Mouse (Mus musculus) gastrocnemius, postnatal 25 days (tissue): ENCODE data around the gene Mrm3. TPM values are rescaled to one million over a fixed set of nuclear protein-coding genes. Genes with fewer than 3 reads are reported as not detected.

Experiments
- DNase-seq: peaks from one replicate; pipeline ENCODE4 v3.0.0; 2022
- total RNA-seq, 2 experiments: library from RNA; stranded (reverse); gene quantifications; 1 replicate in 1 of 2; 2 replicates in 1 of 2; pipeline ENCODE4 v1.2.3; 2021

The Mrm3 gene
- total RNA-seq, 2 experiments from 2014 or later: 11.9 to 13.7 TPM

DNA sequence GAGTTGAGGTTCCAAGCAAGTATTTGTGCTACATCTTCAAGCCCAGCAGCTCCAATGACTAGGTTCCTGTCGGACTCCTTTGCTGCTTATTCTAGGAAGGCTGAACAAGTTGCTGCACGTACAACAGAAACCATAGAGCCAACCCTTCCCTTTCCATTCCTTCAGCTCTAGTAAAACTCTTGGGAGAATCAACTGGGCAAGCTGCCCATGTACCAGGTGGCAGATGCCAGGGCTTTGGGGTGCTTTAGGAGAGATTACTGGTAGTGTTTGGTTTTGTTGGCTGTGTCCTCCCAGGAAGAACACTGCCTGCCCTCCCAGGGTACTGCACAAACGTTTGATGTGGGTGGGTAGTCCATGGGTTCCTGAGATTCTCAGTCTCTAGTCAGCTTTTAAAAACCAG is 8.5 kb downstream of the Mrm3 start:
- DNase-seq: no peak

- peak; percentile 76 for DNase-seq
These were observed 9.8 kb downstream of the Mrm3 start for GRCm38 (mm10) chr11:76253145-76253917.

GRCm38 (mm10) chr11:76253918-76254264 is 10.4 kb downstream of the Mrm3 start:
- peak; percentile 29 for DNase-seq

DNA sequence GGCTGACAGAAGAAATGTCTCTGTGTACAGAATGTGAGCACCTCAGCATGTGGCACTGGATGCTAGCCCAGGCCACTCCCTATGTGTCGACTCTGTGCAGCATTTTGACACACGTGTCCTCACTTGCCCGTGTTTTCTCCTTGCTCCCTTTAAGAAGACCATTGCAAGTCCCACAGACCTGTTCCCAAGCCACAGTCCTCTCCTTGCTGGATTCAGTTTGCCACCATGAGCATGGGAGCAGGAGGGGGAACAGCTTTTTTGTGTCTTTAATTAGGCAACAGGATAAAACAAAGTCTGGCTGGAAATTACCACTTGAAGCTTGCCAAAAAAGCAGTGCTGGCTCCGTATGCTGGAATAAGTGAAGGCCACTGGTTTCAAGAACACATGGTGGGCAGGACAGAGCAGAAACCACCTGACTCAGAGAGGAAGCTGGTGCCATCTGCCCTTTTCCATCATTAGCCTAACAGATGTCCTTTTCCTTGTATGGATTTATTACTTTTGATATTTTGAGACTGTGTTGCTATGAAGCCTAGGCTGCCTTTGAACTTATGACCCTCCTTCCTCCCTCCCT is 12.0 kb downstream of the Mrm3 start:
- DNase-seq: no peak

- no peak for DNase-seq
These were observed 12.6 kb downstream of the Mrm3 start for GRCm38 (mm10) chr11:76256129-76256528.

GRCm38 (mm10) chr11:76257386-76257785 is 13.9 kb downstream of the Mrm3 start:
- no peak for DNase-seq

DNA sequence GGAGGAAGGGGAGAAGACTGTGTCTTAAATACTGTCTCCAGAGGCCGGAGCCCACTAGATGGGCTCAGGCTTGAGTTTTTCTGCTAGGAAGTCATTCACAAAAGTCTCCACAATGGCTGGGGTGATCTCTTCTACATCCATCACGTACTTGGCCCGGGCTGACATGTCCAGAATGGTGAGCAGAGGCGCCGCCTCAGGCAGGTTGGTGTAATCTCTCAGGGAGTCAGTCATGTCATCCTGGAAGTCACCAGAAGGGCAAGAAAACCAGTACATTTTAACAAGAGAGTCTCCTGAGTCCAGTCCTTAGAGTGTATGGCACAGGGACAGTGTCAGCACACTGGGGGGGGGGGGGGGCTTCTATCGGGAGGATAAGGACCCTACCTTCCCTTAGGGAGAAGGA is 15.0 kb downstream of the Mrm3 start:
- DNase-seq: no peak

DNA sequence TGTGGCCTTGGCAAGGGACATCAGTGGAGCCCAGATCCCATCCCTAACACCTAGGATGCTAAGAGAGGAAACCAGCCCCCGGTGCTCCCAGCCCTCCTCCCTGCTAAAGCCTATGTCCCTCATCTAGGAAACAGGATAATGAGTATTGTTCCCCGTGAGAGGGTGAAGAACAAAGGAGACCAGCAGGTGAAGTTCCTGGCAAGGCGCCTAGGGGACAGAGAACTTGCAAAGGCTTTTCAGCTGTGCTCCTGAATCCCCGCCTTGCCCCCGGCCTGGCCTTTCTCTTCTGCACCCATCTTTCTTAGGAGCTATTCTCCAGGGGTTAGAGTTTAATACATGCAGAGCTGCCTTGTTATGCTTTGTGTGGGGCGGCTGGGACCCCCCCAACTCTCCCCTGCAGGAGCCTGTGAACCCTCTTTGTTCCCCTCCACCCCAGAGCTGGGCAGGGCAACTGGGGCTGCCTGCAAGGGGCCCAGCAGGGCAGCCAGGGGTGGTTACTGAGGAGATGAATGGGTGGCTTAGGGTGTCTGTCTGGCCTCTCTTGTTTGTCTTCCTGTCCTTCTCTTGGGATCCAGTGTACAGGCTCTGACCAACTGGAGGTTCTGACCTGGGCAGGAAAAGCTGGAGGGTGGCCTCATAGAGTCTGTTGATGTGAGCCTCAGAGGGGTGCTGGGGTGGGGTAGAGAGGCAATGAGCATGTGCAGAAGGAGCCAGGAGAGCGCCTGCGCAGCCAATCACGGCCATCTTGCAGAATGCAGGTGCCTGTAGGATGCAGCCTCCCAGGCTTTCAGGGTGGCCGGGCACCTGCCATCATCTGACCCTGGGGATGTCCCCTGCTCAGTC is 16.9 kb downstream of the Mrm3 start:
- DNase-seq: no peak

DNA sequence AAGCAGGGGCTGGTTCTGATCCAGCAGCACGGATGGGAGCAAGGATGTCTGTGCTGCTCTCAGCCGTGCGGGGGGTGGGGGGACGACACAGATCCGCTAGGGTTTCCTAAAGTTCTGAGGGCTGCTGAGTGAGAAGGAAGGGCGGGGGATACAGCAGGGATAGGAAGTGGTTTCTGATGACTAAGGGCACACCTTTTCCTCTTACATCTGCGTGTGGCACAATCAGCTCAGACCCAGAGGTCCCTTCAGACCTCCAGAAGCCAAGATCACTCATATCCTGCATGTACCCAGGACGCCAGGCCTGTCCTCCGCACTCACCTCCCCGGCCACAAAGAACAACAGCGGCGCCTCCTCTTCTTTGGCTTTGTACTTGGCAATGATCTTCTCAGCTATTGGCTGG is 17.7 kb downstream of the Mrm3 start:
- DNase-seq: no peak

DNA sequence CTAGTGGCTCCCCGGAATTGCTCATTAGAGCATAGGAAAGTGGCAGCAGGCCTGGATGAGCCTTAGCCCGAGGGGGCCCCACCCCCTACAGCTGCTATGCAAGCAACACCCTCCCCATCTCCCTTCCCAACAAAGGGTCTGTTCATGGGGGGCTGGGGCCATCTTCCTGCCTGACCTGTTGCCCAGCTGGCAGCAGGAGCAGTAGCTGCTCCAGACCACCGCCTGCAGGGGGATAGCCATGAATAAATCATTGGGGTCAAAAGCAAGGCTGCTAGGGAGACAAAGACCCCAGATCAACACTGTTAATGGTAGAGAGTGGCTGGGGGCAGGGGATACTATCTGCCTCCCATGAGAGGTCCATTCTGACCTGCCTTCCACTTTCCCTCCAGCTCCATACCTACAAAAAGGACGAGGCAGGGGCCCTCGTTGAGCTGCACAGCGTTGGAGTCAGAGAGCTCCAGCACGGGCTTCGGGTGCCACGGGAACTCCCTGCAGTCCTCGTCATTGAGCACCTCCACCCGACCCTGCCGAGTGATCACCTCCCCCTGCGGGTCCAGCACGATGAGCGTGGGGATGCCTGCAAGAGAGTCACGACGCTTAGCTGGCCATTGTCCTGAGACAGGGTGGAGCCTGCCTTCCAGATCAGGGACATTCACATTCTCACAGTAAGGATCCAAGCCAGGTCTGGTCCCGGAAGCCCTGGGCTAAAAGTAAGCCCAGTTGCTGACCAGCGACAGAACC is 19.3 kb downstream of the Mrm3 start:
- no peak for DNase-seq

- no peak for DNase-seq
These were observed 24.0 kb downstream of the Mrm3 start for GRCm38 (mm10) chr11:76267550-76267949.

GRCm38 (mm10) chr11:76268001-76268459 is 24.5 kb downstream of the Mrm3 start:
- no peak for DNase-seq

- DNase-seq: no peak
These were observed 25.1 kb downstream of the Mrm3 start for GRCm38 (mm10) chr11:76268521-76269065.

DNA sequence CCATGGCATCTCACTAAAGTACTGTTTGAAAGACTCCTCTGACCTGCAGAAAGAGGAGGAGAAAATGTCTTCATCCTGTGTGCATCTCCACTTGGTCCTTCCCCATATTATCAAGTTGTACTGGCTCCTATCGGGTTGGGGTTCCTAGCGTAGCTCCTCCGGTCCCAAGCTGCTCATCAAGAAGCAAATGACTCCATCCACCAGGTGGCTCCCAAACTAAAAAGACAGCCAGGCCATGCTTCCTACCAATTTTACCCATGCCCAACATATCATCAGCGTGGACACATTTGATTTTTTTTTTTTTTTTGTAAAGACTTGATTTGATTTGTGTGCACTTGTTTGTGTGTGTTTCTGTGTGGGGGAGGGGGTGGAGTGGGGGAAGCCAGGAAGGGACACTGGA is 28.9 kb downstream of the Mrm3 start:
- DNase-seq: no peak

DNA sequence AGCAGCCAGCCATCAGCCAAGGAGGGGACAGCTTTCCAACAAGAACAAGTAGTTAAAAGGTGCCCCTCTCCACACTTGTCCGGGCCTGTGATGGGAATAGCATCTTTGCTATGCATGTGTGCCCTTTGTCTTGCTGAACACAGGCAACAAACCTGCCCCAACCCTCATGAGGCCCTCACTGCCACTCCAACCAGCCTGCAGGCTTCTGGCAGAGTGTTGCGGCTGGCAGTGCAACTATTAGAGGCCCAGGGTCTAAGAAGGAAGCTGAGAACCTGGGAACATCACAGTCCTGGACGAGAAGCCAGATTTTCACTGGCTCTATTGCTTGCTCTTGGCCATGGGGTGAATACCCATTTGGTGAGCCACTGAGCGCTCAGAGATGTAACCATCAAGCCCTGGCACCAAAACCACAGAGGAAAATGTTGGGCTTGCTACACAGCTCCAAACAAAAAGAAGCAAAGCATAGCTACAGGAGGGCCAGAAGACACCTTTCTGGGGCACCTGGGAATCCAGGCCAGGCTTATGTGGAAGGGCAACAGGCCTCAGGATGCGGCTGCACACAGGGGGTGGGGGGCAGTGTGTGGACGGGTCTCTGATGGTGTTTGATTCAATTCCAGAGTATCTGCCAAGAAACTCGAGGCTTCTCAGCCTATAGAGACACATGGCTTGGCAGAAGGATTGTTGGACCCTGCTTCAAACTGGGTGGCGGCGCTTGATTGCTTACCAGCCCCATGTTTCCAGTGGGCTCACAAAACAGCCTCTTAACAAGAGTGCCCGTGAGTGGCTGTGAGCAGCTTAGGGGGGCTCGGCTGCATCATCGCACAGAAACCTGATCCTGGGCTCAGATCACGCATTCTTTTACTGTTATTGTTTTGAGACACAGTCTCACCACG is 35.7 kb downstream of the Mrm3 start:
- DNase-seq: no peak

- DNase-seq: no peak
These were observed 36.5 kb downstream of the Mrm3 start for GRCm38 (mm10) chr11:76279971-76280370.

DNA sequence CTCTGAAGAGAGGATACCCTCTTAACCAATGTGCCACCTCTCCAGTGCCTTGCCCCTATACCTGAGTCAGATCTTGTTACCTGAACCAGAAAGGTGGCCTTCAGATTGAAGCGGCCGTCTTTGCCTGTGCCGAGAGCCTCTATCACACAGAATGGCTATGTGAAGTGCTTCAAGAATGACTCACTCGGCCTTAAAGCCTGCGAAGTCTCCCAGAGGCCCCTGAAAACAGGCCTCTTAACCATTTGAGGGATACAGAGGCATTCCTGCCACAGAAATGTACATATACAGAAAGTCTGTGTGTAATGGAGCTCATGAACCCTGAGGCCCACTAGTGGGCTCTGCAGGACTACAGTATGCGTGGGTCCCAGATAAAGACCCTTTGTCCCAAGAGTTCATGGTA is 40.3 kb downstream of the Mrm3 start:
- DNase-seq: no peak

DNA sequence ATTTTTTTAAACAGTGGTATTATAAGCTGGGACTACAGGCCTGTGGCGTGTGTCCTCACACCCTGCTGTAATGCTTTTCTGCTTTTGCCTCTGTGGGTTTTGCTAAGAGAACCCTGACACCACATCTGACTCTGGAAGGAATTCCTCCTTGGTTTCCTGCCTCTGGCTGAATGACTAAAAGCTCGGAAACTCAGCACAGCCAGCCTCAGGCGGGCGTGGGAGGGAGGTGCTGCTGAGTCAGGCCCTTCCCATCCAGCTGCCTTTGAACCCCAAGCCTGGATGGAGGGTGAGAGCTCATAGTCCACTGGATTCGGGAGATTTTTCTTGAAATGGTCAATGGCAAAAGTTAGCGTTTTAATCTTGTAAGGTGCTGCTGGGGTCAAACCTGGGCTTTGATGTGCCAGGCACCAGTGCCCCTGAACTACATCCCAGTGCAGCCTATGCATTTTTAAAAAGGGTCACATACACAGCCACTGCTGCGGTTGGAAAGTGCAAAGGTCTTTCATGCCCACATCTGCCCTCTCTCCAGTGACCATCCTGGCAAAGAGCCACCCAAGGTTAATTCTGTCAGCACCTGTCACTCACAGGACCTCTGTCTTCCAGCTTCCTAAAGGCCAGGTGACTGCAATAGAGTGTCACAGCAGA is 42.0 kb downstream of the Mrm3 start:
- peak; percentile 55 for DNase-seq

DNA sequence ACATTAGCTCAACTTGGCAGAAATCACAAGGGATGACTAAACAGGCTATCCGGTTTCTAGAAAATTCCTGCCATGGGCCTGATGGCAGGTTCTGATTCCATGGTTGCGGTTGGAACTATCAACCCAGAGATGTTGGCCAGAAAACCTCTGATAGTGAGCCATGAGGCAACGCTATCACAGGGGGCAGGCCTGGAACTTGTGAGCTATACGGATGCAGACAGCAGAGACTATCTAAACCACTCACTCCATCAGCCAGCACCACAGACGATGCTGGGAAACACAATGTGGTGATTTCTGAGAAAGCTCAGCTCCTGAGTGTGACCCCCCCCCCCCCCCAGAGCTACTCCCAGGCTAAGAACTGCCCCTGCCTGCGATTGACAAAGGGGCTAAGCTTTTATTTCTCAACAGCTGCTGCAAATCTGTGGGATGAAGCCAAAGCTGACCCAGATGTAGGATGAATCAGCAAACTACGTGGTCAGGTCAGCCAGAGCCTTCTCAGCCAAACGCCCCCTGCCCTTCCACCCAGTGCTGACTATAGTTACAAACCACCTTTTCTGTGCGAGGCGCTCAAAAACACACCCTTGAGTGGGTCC is 43.1 kb downstream of the Mrm3 start:
- no peak for DNase-seq

GRCm38 (mm10) chr11:76287301-76287700 is 43.8 kb downstream of the Mrm3 start:
- DNase-seq: no peak
